Mouse (Mus musculus): ENCODE measurements at regions not wholly inside any gene's neighbourhood (a gene's known extent, or its start where the extent isn't known, plus 50 kb on each side); places are given as distances from the start of the nearest gene placed in this dataset.
A peak's percentile ranks its signal among the peaks of the same experiment; 100 is the strongest.

DNA sequence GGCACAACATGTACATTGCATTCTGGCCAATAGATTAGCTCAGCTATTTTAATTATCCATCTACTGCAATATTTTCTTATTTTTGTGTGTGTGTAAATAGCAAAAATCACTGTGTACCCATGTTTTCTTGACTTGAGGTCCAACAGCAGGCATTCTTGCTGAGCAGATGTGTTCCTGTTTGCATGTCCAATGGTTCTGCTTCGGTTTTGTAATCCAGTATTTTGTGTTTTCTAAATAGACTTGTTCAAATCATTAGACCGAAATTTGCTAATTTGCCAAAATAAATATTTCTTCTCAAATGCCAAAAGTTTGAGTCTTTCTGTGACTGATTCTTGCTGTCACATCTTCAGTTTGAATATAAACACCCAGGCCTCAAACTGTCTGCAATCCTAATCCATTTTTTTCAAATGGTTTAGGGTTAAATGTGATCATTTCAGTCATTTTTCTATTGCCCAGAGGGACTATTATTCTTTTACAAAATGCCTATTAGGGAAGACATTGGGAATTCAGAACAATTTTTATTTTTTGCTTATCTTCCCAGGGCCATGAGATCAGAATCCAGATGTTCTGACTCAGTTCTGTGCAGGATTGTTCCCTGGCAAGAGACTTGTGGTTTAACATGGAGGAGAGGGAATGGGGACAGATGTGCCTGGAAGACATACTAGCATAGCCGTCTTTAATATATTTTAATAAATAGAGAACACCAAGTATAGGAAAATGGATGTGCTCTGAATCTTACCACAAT, 341.3 kb upstream of the Adamts5 start:
- no peaks in the 10 kb centered on the region for H3K4me1 ChIP-seq (ENCODE audit: control insufficient read depth, insufficient read depth, low read length)
- TF ChIP-seq POLR2A (IDR thresholded peaks at IDR 0.05; ENCODE audit: borderline replicate concordance, extremely low read depth, insufficient read depth, insufficient read length): no peak
- H3K4me2 ChIP-seq (replicated peaks; ENCODE audit: low read depth, low read length, severe bottlenecking): no peak overlapping the region
- H3K9me3 ChIP-seq (ENCODE audit: control insufficient read depth, low read length): no peaks in the 10 kb centered on the region
- DNase-seq (ENCODE audit: low spot score): peak; percentile 14
- no peak for ATAC-seq (ENCODE audit: low FRiP score, low read depth)
- H3K36me3 ChIP-seq (ENCODE audit: control insufficient read depth, insufficient read depth, low read length): no peaks in the 10 kb centered on the region
- 87% methylated on average over 3 of the region's 3 CpGs for WGBS
- no peak overlapping the region for H3K4me3 ChIP-seq (replicated peaks; ENCODE audit: low read length)
- no peak overlapping the region for H3K9ac ChIP-seq (ENCODE audit: low read depth, low read length, severe bottlenecking)
- H3K27me3 ChIP-seq (ENCODE audit: control insufficient read depth, insufficient read depth, low read length): no peaks in the 10 kb centered on the region
- H3K27ac ChIP-seq (replicated peaks; ENCODE audit: low read depth, low read length): no peak overlapping the region

DNA sequence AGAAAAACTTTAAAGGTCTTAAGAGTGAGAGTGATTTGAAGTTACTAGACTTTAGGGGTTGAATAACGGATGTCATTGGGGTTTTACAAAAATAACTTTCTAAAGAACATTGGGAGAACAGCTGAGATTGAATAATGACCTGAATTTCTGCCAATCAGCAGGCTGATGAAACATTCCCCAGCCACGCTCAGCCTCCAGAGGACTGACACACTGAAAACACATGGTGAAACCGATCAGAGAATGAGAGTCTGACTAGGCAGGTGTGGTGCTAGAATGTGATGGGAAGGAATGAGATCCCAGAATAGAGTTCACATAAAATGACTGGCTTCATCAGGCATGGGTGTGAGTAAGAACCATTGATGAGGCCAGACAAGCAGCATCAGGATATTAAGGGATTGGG, 321.4 kb upstream of the Adamts5 start:
- Histone ChIP-seq H3K27me3 (ENCODE audit: control insufficient read depth, insufficient read depth, low read length) (no peaks in the 10 kb centered on the region), H3K36me3 (ENCODE audit: control insufficient read depth, insufficient read depth, low read length) (no peaks in the 10 kb centered on the region), H3K4me2 (replicated peaks; ENCODE audit: low read depth, low read length, severe bottlenecking) (no peak overlapping the region), H3K9ac (ENCODE audit: low read depth, low read length, severe bottlenecking) (no peak overlapping the region), H3K4me3 (replicated peaks; ENCODE audit: low read length) (no peak overlapping the region), H3K9me3 (ENCODE audit: control insufficient read depth, low read length) (no peaks in the 10 kb centered on the region), H3K27ac (replicated peaks; ENCODE audit: low read depth, low read length) (no peak overlapping the region), H3K4me1 (ENCODE audit: control insufficient read depth, insufficient read depth, low read length) (no peaks in the 10 kb centered on the region)
- TF ChIP-seq POLR2A (IDR thresholded peaks at IDR 0.05; ENCODE audit: borderline replicate concordance, extremely low read depth, insufficient read depth, insufficient read length): no peak
- WGBS: 49% methylated on average over 3 of the region's 3 CpGs
- ATAC-seq (ENCODE audit: low FRiP score, low read depth): peak; percentile 82; the same call in 1 of the 2 replicates
- DNase-seq (ENCODE audit: low spot score): peak; percentile 37

DNA sequence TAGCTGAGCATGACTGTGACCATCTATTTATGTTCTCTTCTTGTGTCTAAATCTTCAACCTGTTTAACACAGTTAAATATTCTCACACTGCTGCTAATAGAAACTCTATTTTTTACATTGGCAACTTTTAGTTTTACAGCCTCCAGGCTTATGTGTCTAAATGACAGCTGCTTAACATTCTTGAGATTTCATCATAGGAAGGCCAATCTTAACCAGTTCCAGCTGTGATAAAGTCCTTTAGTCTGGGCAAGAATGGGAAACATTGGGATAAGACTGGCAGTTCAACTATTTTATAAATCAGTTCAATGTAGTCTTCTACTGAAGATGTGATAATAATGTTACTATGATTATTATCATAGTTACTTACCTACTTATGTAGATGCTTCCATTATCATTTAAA, 308.9 kb upstream of the Adamts5 start:
- no peaks in the 10 kb centered on the region for H3K4me1 ChIP-seq (ENCODE audit: control insufficient read depth, insufficient read depth, low read length)

GRCm38 (mm10) chr16:86209319-86209718, 307.7 kb upstream of the Adamts5 start:
- Histone ChIP-seq H3K36me3 (ENCODE audit: control insufficient read depth, insufficient read depth, low read length) (no peaks in the 10 kb centered on the region), H3K9me3 (ENCODE audit: control insufficient read depth, low read length) (no peaks in the 10 kb centered on the region), H3K4me1 (ENCODE audit: control insufficient read depth, insufficient read depth, low read length) (no peaks in the 10 kb centered on the region), H3K27me3 (ENCODE audit: control insufficient read depth, insufficient read depth, low read length) (no peaks in the 10 kb centered on the region), H3K9ac (ENCODE audit: low read depth, low read length, severe bottlenecking) (no peak overlapping the region), H3K4me2 (replicated peaks; ENCODE audit: low read depth, low read length, severe bottlenecking) (no peak overlapping the region), H3K4me3 (replicated peaks; ENCODE audit: low read length) (no peak overlapping the region), H3K27ac (replicated peaks; ENCODE audit: low read depth, low read length) (no peak overlapping the region)
- ATAC-seq (ENCODE audit: low FRiP score, low read depth): no peak
- no peak for DNase-seq (ENCODE audit: low spot score)
- no peak for TF ChIP-seq POLR2A (IDR thresholded peaks at IDR 0.05; ENCODE audit: borderline replicate concordance, extremely low read depth, insufficient read depth, insufficient read length)

More for the DNA sequence above, 308.9 kb upstream of the Adamts5 start:
- no peaks in the 10 kb centered on the region for H3K36me3 ChIP-seq (ENCODE audit: control insufficient read depth, insufficient read depth, low read length)
- DNase-seq (ENCODE audit: low spot score): no peak
- no peak overlapping the region for H3K4me2 ChIP-seq (replicated peaks; ENCODE audit: low read depth, low read length, severe bottlenecking)
- no peak overlapping the region for H3K27ac ChIP-seq (replicated peaks; ENCODE audit: low read depth, low read length)
- no peaks in the 10 kb centered on the region for H3K27me3 ChIP-seq (ENCODE audit: control insufficient read depth, insufficient read depth, low read length)
- no peaks in the 10 kb centered on the region for H3K9me3 ChIP-seq (ENCODE audit: control insufficient read depth, low read length)
- H3K9ac ChIP-seq (ENCODE audit: low read depth, low read length, severe bottlenecking): no peak overlapping the region
- no peak for ATAC-seq (ENCODE audit: low FRiP score, low read depth)
- TF ChIP-seq POLR2A (IDR thresholded peaks at IDR 0.05; ENCODE audit: borderline replicate concordance, extremely low read depth, insufficient read depth, insufficient read length): no peak
- H3K4me3 ChIP-seq (replicated peaks; ENCODE audit: low read length): no peak overlapping the region

GRCm38 (mm10) chr16:86189874-86190273, 288.2 kb upstream of the Adamts5 start:
- 66% methylated on average over 1 of the region's 1 CpGs for WGBS
- H3K27ac ChIP-seq (replicated peaks; ENCODE audit: low read depth, low read length): no peak overlapping the region
- TF ChIP-seq POLR2A (IDR thresholded peaks at IDR 0.05; ENCODE audit: borderline replicate concordance, extremely low read depth, insufficient read depth, insufficient read length): no peak
- no peaks in the 10 kb centered on the region for H3K4me1 ChIP-seq (ENCODE audit: control insufficient read depth, insufficient read depth, low read length)
- H3K4me3 ChIP-seq (replicated peaks; ENCODE audit: low read length): no peak overlapping the region
- no peaks in the 10 kb centered on the region for H3K27me3 ChIP-seq (ENCODE audit: control insufficient read depth, insufficient read depth, low read length)
- no peak overlapping the region for H3K9ac ChIP-seq (ENCODE audit: low read depth, low read length, severe bottlenecking)
- H3K9me3 ChIP-seq (ENCODE audit: control insufficient read depth, low read length): no peaks in the 10 kb centered on the region
- ATAC-seq (ENCODE audit: low FRiP score, low read depth) (no peak), DNase-seq (ENCODE audit: low spot score) (no peak)
- H3K4me2 ChIP-seq (replicated peaks; ENCODE audit: low read depth, low read length, severe bottlenecking): no peak overlapping the region
- no peaks in the 10 kb centered on the region for H3K36me3 ChIP-seq (ENCODE audit: control insufficient read depth, insufficient read depth, low read length)

Data from limb, embryonic 14.5 days (tissue).